Mouse (Mus musculus) midbrain, embryonic 13.5 days (tissue): Measurements from ENCODE around the gene Zdhhc3. TPM values are rescaled to one million over a fixed set of nuclear protein-coding genes. Genes with fewer than 3 reads are reported as not detected.

Experiments
- ATAC-seq: fragments of 200-750 bp; cut with Nextera tagmentation; 2 replicates; pipeline ENCODE4 v1.8.0; 2017; ENCODE audit warnings: mild to moderate bottlenecking, moderate TSS enrichment, moderate library complexity
- H3K27ac ChIP-seq: fragments of 300-500 bp; sonication (generic); 2 replicates; pipeline ENCODE4 v1.5.1; 2015; ENCODE audit warnings: inconsistent platforms, mild to moderate bottlenecking, moderate library complexity
- H3K27me3 ChIP-seq: fragments of 300-500 bp; sonication (generic); 2 replicates; pipeline ENCODE4 v1.6.1; 2015; ENCODE audit warnings: mild to moderate bottlenecking, inconsistent platforms
- H3K36me3 ChIP-seq: fragments of 300-500 bp; sonication (generic); 2 replicates; pipeline ENCODE4 v1.6.1; 2015; ENCODE audit warnings: mild to moderate bottlenecking, inconsistent platforms
- H3K4me1 ChIP-seq: fragments of 300-500 bp; sonication (generic); replicated peaks from 2 replicates; pipeline ENCODE4 v1.6.1; 2015; ENCODE audit warnings: inconsistent platforms
- H3K4me2 ChIP-seq: fragments of 300-500 bp; sonication (generic); replicated peaks from 2 replicates; pipeline ENCODE4 v1.6.1; 2015; ENCODE audit warnings: moderate library complexity, mild to moderate bottlenecking, inconsistent platforms
- H3K4me3 ChIP-seq: fragments of 300-500 bp; sonication (generic); replicated peaks from 2 replicates; pipeline ENCODE4 v1.5.1; 2015; ENCODE audit warnings: mild to moderate bottlenecking, inconsistent platforms
- H3K9ac ChIP-seq: fragments of 300-500 bp; sonication (generic); replicated peaks from 2 replicates; pipeline ENCODE4 v1.6.1; 2015; ENCODE audit warnings: mild to moderate bottlenecking, inconsistent platforms
- H3K9me3 ChIP-seq: fragments of 300-500 bp; sonication (generic); 2 replicates; pipeline ENCODE4 v1.6.1; 2016; ENCODE audit warnings: mild to moderate bottlenecking, inconsistent platforms
- WGBS: fragments of 180-500 bp; shearing (Covaris S2); methylation state at CpG from one replicate; pipeline ENCODE4 v1.1.7; 2015; 5-methylcytosine and 5-hydroxymethylcytosine counted together
- polyA plus RNA-seq: library from polyadenylated mRNA; unstranded; fragments of >200 nt; fragmentation: Nextera tagmentation; extraction: Ambion mirVana; gene quantifications from 2 replicates; pipeline ENCODE4 v1.2.1, GENCODE M21; 2015

Gene Zdhhc3
- polyA plus RNA-seq, 1 experiment from 2014 or later = 79.0 TPM

GRCm38 (mm10) chr9:123047665-123048064 is 65.3 kb downstream of the Zdhhc3 start:
- Histone ChIP-seq H3K27me3 (no peaks in the 10 kb centered on the region), H3K4me2 (no peak overlapping the region), H3K9me3 (no peaks in the 10 kb centered on the region), H3K36me3 (no peaks in the 10 kb centered on the region), H3K4me3 (no peak overlapping the region), H3K9ac (no peak overlapping the region), H3K4me1 (no peaks in the 10 kb centered on the region), H3K27ac (no peak overlapping the region)
- 80% methylated on average over 1 of the region's 1 CpGs for WGBS
- ATAC-seq = no peak

- no peaks in the 10 kb centered on the region for H3K27me3 ChIP-seq
- no peaks in the 10 kb centered on the region for H3K9me3 ChIP-seq
- no peak within 1 kb of the TSS for H3K9ac ChIP-seq
- H3K27ac ChIP-seq = no peak within 1 kb of the TSS
- H3K4me1 ChIP-seq = no peaks in the 10 kb centered on the region
- no peak within 1 kb of the TSS for H3K4me3 ChIP-seq
- WGBS = 85% methylated on average over 4 of the region's 4 CpGs
- no peak within 1 kb of the TSS for H3K4me2 ChIP-seq
- H3K36me3 ChIP-seq = no peaks in the 10 kb centered on the region
- ATAC-seq = no peak
Observed at GRCm38 (mm10) chr9:123034426-123034825, 78.6 kb downstream of the Zdhhc3 start, which contains the start of gene Tgm4. Tgm4 (plus strand) TSS chr9:123034726.

- H3K36me3 ChIP-seq = no peaks in the 10 kb centered on the region
- H3K9ac ChIP-seq = no peak overlapping the region
- no peaks in the 10 kb centered on the region for H3K27me3 ChIP-seq
- H3K4me1 ChIP-seq = no peaks in the 10 kb centered on the region
- no peaks in the 10 kb centered on the region for H3K9me3 ChIP-seq
- H3K4me3 ChIP-seq = no peak overlapping the region
- no peak overlapping the region for H3K4me2 ChIP-seq
- H3K27ac ChIP-seq = no peak overlapping the region
- WGBS = 87% methylated on average over 13 of the region's 13 CpGs
- no peak for ATAC-seq
Observed at GRCm38 (mm10) chr9:123031496-123032246, 81.3 kb downstream of the Zdhhc3 start.

- H3K27ac ChIP-seq = no peak overlapping the region
- no peaks in the 10 kb centered on the region for H3K9me3 ChIP-seq
- H3K36me3 ChIP-seq = no peaks in the 10 kb centered on the region
- WGBS = 75% methylated on average over 2 of the region's 2 CpGs
- ATAC-seq = no peak
- no peak overlapping the region for H3K9ac ChIP-seq
- H3K4me1 ChIP-seq = peaks cover 14% of the 10 kb centered on the region
- no peaks in the 10 kb centered on the region for H3K27me3 ChIP-seq
- H3K4me3 ChIP-seq = no peak overlapping the region
- no peak overlapping the region for H3K4me2 ChIP-seq
Observed at GRCm38 (mm10) chr9:123024201-123024600, 88.8 kb downstream of the Zdhhc3 start.

- Histone ChIP-seq H3K4me3 (peak overlapping the region; percentile 70), H3K9ac (peak overlapping the region; percentile 86), H3K36me3 (peaks cover 3% of the 10 kb centered on the region; the same call in 1 of the 2 replicates), H3K9me3 (no peaks in the 10 kb centered on the region), H3K4me2 (peak overlapping the region; percentile 72), H3K4me1 (peaks cover 27% of the 10 kb centered on the region), H3K27ac (peak overlapping the region; percentile 91; the same call in 1 of the 2 replicates), H3K27me3 (no peaks in the 10 kb centered on the region)
- peak; percentile 28; the same call in 1 of the 2 replicates for ATAC-seq
- WGBS = 50% methylated on average over 16 of the region's 24 CpGs
Observed at GRCm38 (mm10) chr9:123021636-123022379, 91.2 kb downstream of the Zdhhc3 start.

- H3K27me3 ChIP-seq = no peaks in the 10 kb centered on the region
- H3K9ac ChIP-seq = peak within 1 kb of the TSS; percentile 86
- under 1% methylated on average over 53 of the region's 69 CpGs for WGBS
- no peaks in the 10 kb centered on the region for H3K9me3 ChIP-seq
- peak within 1 kb of the TSS; percentile 72 for H3K4me2 ChIP-seq
- H3K4me3 ChIP-seq = peak within 1 kb of the TSS; percentile 70
- peak within 1 kb of the TSS; percentile 91 for H3K27ac ChIP-seq
- H3K4me1 ChIP-seq = peaks cover 28% of the 10 kb centered on the region
- ATAC-seq = peak; percentile 98
- peaks cover 6% of the 10 kb centered on the region; the same call in 1 of the 2 replicates for H3K36me3 ChIP-seq
Observed at GRCm38 (mm10) chr9:123020995-123021631, 91.9 kb downstream of the Zdhhc3 start, which contains the start of gene Tmem42. Tmem42 (plus strand) TSS chr9:123021326.

Other genes with a start within 250 kb of the Zdhhc3 start
- gene Zfp445, start 247.2 kb downstream of the Zdhhc3 start, polyA plus RNA-seq = 109 and 116 TPM in 2 replicates
- 4.7 TPM in 2 replicates for gene Zkscan7, start 227.5 kb downstream of the Zdhhc3 start, polyA plus RNA-seq
- gene Zfp105, start 190.1 kb downstream of the Zdhhc3 start, polyA plus RNA-seq = 31.0 and 32.4 TPM in 2 replicates
- gene 1110059G10Rik, start 162.2 kb downstream of the Zdhhc3 start, polyA plus RNA-seq = 36.8 and 38.7 TPM in 2 replicates
- 32.5 and 33.2 TPM in 2 replicates for gene Kif15, start 162.2 kb downstream of the Zdhhc3 start, polyA plus RNA-seq
- gene Tmem42, start 91.9 kb downstream of the Zdhhc3 start, polyA plus RNA-seq = 22.3 and 24.6 TPM in 2 replicates
- gene Tgm4, start 78.5 kb downstream of the Zdhhc3 start, polyA plus RNA-seq = 1.1 TPM in 2 replicates
- 87.2 and 87.7 TPM in 2 replicates for gene Exosc7, start within 50 bp of the Zdhhc3 start, polyA plus RNA-seq
- gene Clec3b, start 37.7 kb upstream of the Zdhhc3 start, polyA plus RNA-seq = 0.21 TPM in 1 of 2 replicates, not detected in the other
- gene Cdcp1, start 102.8 kb upstream of the Zdhhc3 start, polyA plus RNA-seq = 0.04 and 0.05 TPM in 2 replicates
- 14.0 and 17.0 TPM in 2 replicates for gene Tmem158, start 147.6 kb upstream of the Zdhhc3 start, polyA plus RNA-seq